Mouse (Mus musculus) central nervous system, embryonic 14 days (tissue): ENCODE data around the gene Tmem131l. TPM values are rescaled to one million over a fixed set of nuclear protein-coding genes. Genes with fewer than 3 reads are reported as not detected.

Source experiments
- polyA plus RNA-seq: library from polyadenylated mRNA; depleted of rRNA; stranded (reverse); fragments of >200 nt; gene quantifications from 2 replicates; pipeline ENCODE4 v1.2.3, GENCODE M21; 2012; rRNA removed

The Tmem131l gene
- polyA plus RNA-seq, result 91.0 and 117 TPM in 2 replicates

GRCm38 (mm10) chr3:84039646-84040475, at the start of gene Tmem131l:
Gene Tmem131l (minus strand): TSS chr3:84040175.

Other genes with a start within 250 kb of the Tmem131l start
- gene Tlr2, start 198.4 kb downstream of the Tmem131l start, polyA plus RNA-seq, result 0.82 and 1.8 TPM in 2 replicates
- gene Mnd1, start 115.6 kb upstream of the Tmem131l start, polyA plus RNA-seq, result 3.0 and 3.9 TPM in 2 replicates
- 0.09 and 0.14 TPM in 2 replicates for gene Gm6525, start 133.9 kb upstream of the Tmem131l start, polyA plus RNA-seq